Mouse (Mus musculus): ENCODE results near the gene Rnf40.

DNA sequence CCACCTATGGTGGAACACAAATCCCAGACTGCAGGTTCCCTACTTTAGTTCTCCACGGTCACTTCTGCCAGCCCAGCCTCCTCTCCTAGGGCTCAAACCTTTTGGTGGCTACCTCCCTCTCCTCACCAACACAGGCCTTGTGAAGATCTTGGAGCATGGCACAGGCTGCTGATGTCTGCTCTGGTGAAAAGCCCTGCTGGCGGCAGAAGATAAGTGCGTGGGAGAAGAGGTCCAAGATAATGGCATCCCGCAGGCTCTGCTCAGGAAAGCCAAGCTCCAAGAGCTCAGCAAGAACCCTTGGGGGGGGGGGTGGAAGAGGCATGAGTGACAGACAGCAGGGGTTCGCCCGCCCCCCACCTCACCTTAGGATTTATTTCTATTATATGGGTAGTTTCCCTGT, 2.4 kb upstream of the Rnf40 start:
- TF ChIP-seq MAFK (IDR thresholded peaks at IDR 0.05; ENCODE audit: insufficient read depth, low read depth, low read length) (no peak), HCFC1 (IDR thresholded peaks at IDR 0.05; ENCODE audit: borderline replicate concordance, insufficient read depth, low read length) (no peak), CHD2 (IDR thresholded peaks at IDR 0.05; ENCODE audit: low read depth, low read length) (no peak)

All from ES-E14 (cell line).